1 mouse cellular context compared by ENCODE assay signal in the genomic region with DNA sequence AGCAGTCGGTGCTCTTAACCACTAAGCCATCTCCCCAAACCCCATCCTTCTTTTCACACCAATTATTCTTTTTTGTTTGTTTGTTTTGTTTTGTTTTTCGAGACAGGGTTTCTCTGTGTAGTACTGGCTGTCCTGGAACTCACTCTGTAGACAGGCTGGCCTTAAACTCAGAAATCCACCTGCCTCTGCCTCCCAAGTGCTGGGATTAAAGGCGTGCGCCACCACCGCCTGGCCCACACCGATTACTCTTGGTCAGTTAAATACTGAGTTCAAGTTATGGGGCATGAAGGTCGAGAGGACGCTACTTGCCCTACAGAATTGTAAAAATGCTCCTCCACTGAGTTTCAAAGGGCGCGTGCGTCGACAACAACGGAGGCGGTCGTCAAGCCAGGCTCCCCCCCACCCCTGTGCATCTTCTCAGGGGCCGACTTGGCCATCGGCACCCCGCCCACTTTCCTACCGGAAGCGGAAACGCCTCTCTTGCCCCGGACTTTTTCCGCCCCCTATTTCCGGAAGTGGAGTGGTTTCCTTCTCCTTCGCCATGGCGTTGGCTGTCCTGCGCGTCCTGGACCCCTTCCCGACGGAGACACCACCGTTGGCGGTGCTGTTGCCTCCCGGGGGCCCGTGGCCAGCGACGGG.
TF ChIP-seq lines count a peak whose summit lies in the region.

A gene (plus strand): TSS at position 505 of the 639 bp plus-strand sequence.

TF ChIP-seq in MEL, 35 proteins besides CTCF, POLR2A, EP300 and RAD21 (continued from another document):
- TF ChIP-seq ZKSCAN1 (IDR thresholded peaks at IDR 0.05; ENCODE audit: low read depth, low read length) (no peak), MYB (IDR thresholded peaks at IDR 0.05; ENCODE audit: low read depth, low read length) (no peak), USF2 (IDR thresholded peaks at IDR 0.05; ENCODE audit: borderline replicate concordance in 1 of 2, insufficient read depth in 1 of 2, low read depth in 1 of 2, low read length in 2 of 2) (no peak), NELFE (IDR thresholded peaks at IDR 0.05; ENCODE audit: low read depth, low read length) (peak; percentile 87), UBTF (IDR thresholded peaks at IDR 0.05; ENCODE audit: borderline replicate concordance, insufficient read depth, low read depth, low read length) (no peak), GATA1 (IDR thresholded peaks at IDR 0.05; ENCODE audit: low read depth, low read length) (no peak)
